Mouse (Mus musculus) neutrophil, adult 5-6 weeks (primary cell): ENCODE measurements at regions not wholly inside any gene's neighbourhood (a gene's known extent, or its start where the extent isn't known, plus 50 kb on each side); places are given as distances from the start of the nearest gene placed in this dataset.
A peak's percentile ranks its signal among the peaks of the same experiment; 100 is the strongest.
"Not testable (repeated sequence)": the region's sequence is repeated elsewhere in the genome, so short reads cannot be mapped to it uniquely, and the experiment has no call there.

Experiments
- ATAC-seq: fragments of 151-379, 151-347 bp; 2 replicates; pipeline ENCODE4 v1.8.0; 2017; ENCODE audit warnings: mild to moderate bottlenecking, moderate TSS enrichment; ENCODE audit not compliant: insufficient number of reproducible peaks, poor library complexity, low FRiP score, severe bottlenecking; ENCODE audit errors: extremely low read depth

DNA sequence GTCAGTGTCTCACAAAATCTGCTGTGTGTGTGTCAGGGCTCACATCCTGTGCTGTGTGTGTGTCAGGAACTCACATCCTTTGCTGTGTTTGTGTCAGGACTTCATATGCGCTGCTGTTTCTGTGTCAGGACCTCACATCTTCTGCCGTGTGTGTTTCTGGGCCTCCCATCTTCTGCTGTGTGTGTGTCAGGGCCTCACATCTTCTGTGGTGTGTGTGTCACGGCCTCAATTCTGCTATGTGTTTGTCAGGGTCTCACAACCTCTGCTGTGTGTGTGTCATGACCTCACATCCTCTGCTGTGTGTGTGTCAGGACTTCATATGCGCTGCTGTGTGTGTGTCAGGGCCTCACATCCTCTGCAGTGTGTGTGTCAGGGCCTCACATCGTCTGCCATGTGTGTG is 137.5 kb downstream of the Asmt start:
- not testable (repeated sequence) for ATAC-seq

DNA sequence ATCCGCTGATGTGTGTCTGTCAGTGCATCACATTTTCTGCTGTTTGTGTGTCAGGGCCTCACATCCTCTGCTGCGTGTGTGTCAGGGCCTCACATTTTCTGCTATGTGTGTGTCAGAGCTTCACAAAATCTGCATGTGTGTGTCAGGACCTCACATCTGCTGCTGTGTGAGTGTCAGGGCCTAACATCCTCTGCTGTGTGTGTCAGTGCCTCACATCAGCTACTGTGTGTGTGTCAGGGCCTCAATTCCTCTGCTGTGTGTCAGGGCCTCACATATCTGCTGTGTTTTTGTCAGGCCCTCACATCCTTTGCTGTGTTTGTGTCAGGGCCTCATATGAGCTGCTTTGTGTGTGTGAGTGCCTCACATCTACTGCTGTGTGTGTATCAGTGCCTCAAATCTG is 142.9 kb downstream of the Asmt start:
- no peak for ATAC-seq

DNA sequence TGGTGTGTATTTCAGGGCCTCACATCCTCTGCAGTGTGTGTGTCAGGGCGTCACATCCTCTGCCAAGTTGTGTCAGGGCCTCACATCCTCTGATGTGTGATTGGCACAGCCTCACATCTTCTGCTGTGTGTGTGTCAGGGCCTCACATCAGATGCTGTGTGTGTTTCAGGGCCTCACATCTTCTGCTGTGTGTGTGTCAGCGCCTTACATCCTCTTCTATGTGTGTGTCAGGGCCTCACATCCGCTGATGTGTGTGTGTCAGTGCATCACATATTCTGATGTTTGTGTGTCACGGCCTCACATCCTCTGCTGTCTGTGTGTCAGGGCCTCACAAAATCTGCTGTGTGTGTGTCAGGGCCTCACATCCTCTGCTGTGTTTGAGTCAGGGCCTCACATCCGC is 168.7 kb downstream of the Asmt start:
- ATAC-seq, result not testable (repeated sequence)

DNA sequence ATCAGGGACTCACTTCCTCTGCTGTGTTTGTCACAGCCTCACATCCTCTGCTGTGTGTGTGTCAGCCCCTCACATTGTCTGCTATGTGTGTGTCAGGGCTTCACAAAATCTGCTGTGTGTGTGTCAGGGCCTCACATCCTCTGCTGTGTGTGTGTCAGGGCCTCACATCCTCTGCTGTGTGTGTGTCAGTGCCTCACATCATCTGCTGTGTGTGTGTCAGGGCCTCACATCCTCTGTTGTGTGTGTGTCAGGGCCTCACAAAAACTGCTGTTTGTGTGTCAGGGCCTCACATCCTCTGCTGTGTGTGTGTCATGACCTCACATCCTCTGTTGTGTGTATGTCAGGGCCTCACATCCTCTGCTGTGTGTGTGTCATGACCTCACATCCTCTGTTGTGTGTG is 169.1 kb downstream of the Asmt start:
- not testable (repeated sequence) for ATAC-seq

DNA sequence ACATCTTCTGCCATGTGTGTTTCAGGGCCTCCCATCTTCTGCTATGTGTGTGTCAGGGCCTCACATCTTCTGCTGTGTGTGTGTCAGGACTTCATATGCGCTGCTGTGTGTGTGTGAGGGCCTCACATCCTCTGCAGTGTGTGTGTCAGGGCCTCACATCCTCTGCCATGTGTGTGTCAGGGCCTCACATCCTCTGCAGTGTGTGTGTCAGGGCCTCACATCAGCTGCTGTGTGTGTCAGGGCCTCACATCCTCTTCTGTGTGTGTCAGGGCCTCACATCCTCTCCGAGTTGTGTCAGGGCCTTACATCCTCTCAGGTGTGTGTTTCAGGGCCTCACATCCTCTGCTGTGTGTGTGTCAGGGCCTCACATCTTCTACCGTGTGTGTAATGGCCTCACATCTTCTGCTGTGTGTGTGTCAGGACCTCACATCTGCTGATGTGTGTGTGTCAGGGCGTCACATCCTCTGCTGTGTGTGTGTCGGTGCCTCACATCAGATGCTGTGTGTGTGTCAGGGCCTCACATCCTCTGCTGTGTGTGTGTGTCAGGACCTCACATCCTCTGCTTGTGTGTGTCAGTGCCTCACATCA is 170.5 kb downstream of the Asmt start:
- ATAC-seq, result not testable (repeated sequence)

DNA sequence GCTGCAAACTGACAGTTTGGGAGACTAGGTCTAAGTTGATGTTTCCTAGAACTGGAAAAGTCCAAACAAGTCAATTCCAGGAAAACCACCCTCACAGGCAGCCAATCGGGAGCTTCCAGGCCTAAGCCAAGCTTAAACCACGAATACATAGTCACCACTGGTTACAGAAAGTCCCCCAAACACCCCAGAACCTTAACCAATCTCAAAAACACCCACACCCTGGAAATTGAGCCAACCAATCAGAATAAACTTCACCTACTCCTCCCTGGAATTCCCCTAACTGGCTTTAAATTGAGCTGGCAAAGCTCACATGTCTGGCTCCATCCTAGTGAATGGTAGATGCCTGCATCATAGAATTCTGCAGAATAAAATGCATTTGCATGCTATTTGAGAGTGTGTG is 204.2 kb downstream of the Asmt start:
- ATAC-seq, result not testable (repeated sequence)

DNA sequence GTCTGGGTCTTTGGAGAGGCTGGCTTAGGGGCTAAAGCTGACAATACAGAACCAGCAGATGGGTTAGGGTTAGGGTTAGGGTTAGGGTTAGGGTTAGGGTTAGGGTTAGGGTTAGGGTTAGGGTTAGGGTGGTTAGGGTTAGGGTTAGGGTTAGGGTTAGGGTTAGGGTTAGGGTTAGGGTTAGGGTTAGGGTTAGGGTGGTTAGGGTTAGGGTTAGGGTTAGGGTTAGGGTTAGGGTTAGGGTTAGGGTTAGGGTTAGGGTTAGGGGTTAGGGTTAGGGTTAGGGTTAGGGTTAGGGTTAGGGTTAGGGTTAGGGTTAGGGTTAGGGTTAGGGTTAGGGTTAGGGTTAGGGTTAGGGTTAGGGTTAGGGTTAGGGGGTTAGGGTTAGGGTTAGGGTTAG is 208.4 kb downstream of the Asmt start:
- ATAC-seq, result peak; percentile 67
